Comparison of ENCODE assay signal across 9 mouse cellular contexts in genomic region chr16:85133057-85133456, GRCm38 (mm10). TPM values are rescaled to one million over a fixed set of nuclear protein-coding genes. Genes with fewer than 3 reads are reported as not detected.
DNase-seq lines count a peak whose midpoint lies in the region; ATAC-seq lines count a peak whose summit lies in the region.
"Had no signal": no experiment of that assay in that cellular context is flagged by ENCODE, and none has a peak within 500 bp of the region (broad histone marks: within the 10 kb centered on the region; RNA-seq: fewer than 3 reads in every experiment).

No protein-coding gene starts in this region.

- H3K27ac ChIP-seq in hindbrain, embryonic 15.5 days (replicated peaks): peak overlapping the region; percentile 51
- H3K27ac ChIP-seq in hindbrain, embryonic 14.5 days: no peak overlapping the region
- H3K27ac ChIP-seq in midbrain, embryonic 15.5 days: 0 out of 2 replicates have a peak overlapping the region, but pooled peaks have one; percentile 3
- H3K27ac ChIP-seq in midbrain, embryonic 14.5 days (replicated peaks; ENCODE audit: low read depth, low read length): no peak overlapping the region
- H3K27ac ChIP-seq in intestine, embryonic 14.5 days (ENCODE audit: low read depth): peak overlapping the region; percentile 86
- peak overlapping the region; percentile 89 for H3K27ac ChIP-seq in stomach, embryonic 14.5 days (ENCODE audit: low read length)
- no peak overlapping the region for H3K27ac ChIP-seq in forebrain, embryonic 13.5 days
- H3K27ac ChIP-seq: macrophage had no signal

- peaks cover 26% of the 10 kb centered on the region for H3K4me1 ChIP-seq in hindbrain, embryonic 15.5 days (replicated peaks)
- peaks cover 3% of the 10 kb centered on the region; the same call in 1 of the 2 replicates for H3K4me1 ChIP-seq in hindbrain, embryonic 14.5 days (replicated peaks; ENCODE audit: control insufficient read depth, insufficient read depth, low read length)
- H3K4me1 ChIP-seq in midbrain, embryonic 15.5 days: peaks cover 24% of the 10 kb centered on the region
- peaks cover 3% of the 10 kb centered on the region; the same call in 1 of the 2 replicates for H3K4me1 ChIP-seq in midbrain, embryonic 14.5 days (ENCODE audit: control insufficient read depth, insufficient read depth, low read length)
- H3K4me1 ChIP-seq in intestine, embryonic 14.5 days (replicated peaks; ENCODE audit: control insufficient read depth, insufficient read depth, low read length): peaks cover 27% of the 10 kb centered on the region
- peaks cover 39% of the 10 kb centered on the region for H3K4me1 ChIP-seq in stomach, embryonic 14.5 days (ENCODE audit: control insufficient read depth, insufficient read depth, low read length)
- H3K4me1 ChIP-seq in forebrain, embryonic 13.5 days: peaks cover 32% of the 10 kb centered on the region

- no peaks in the 10 kb centered on the region for H3K27me3 ChIP-seq in hindbrain, embryonic 15.5 days
- no peaks in the 10 kb centered on the region for H3K27me3 ChIP-seq in hindbrain, embryonic 14.5 days (ENCODE audit: control insufficient read depth, insufficient read depth, low read length)
- no peaks in the 10 kb centered on the region for H3K27me3 ChIP-seq in midbrain, embryonic 15.5 days (replicated peaks)
- no peaks in the 10 kb centered on the region for H3K27me3 ChIP-seq in midbrain, embryonic 14.5 days (ENCODE audit: control insufficient read depth, insufficient read depth, low read length)
- H3K27me3 ChIP-seq in intestine, embryonic 14.5 days (replicated peaks; ENCODE audit: control insufficient read depth, insufficient read depth, low read length): no peaks in the 10 kb centered on the region
- H3K27me3 ChIP-seq in stomach, embryonic 14.5 days (ENCODE audit: control insufficient read depth, insufficient read depth, low read length): no peaks in the 10 kb centered on the region
- no peaks in the 10 kb centered on the region for H3K27me3 ChIP-seq in forebrain, embryonic 13.5 days

- intact Hi-C loops in left cerebral cortex, postnatal 14 days (cut with DNase I): no loop called here

- WGBS in hindbrain, embryonic 15.5 days: 80% methylated on average over 8 of the region's 8 CpGs
- WGBS in hindbrain, embryonic 14.5 days: 87% methylated on average over 8 of the region's 8 CpGs
- WGBS in midbrain, embryonic 15.5 days: 87% methylated on average over 8 of the region's 8 CpGs
- WGBS in midbrain, embryonic 14.5 days: 90% methylated on average over 8 of the region's 8 CpGs
- WGBS in intestine, embryonic 14.5 days: 53% methylated on average over 8 of the region's 8 CpGs
- WGBS in stomach, embryonic 14.5 days: 48% methylated on average over 8 of the region's 8 CpGs
- WGBS in forebrain, embryonic 13.5 days: 87% methylated on average over 8 of the region's 8 CpGs

- DNase-seq in hindbrain, embryonic 14.5 days (ENCODE audit: low spot score): no peak
- no peak for DNase-seq in midbrain, embryonic 14.5 days
- DNase-seq in intestine, embryonic 14.5 days (ENCODE audit: low spot score): no peak
- no peak for DNase-seq in left cerebral cortex, postnatal 14 days (ENCODE audit: low spot score in 2 of 2)

- H3K9me3 ChIP-seq in hindbrain, embryonic 15.5 days: no peaks in the 10 kb centered on the region
- no peaks in the 10 kb centered on the region for H3K9me3 ChIP-seq in hindbrain, embryonic 14.5 days (ENCODE audit: control insufficient read depth, low read length)
- no peaks in the 10 kb centered on the region for H3K9me3 ChIP-seq in midbrain, embryonic 15.5 days
- H3K9me3 ChIP-seq in midbrain, embryonic 14.5 days (ENCODE audit: control insufficient read depth, low read length): no peaks in the 10 kb centered on the region
- no peaks in the 10 kb centered on the region for H3K9me3 ChIP-seq in intestine, embryonic 14.5 days (ENCODE audit: control insufficient read depth, low read length)
- no peaks in the 10 kb centered on the region for H3K9me3 ChIP-seq in stomach, embryonic 14.5 days (ENCODE audit: control insufficient read depth, low read depth, low read length)
- H3K9me3 ChIP-seq in forebrain, embryonic 13.5 days (replicated peaks): no peaks in the 10 kb centered on the region

- no peak overlapping the region for H3K4me2 ChIP-seq in hindbrain, embryonic 15.5 days
- no peak overlapping the region for H3K4me2 ChIP-seq in hindbrain, embryonic 14.5 days (replicated peaks)
- no peak overlapping the region for H3K4me2 ChIP-seq in midbrain, embryonic 15.5 days
- H3K4me2 ChIP-seq in midbrain, embryonic 14.5 days (ENCODE audit: low read length): no peak overlapping the region
- peak overlapping the region; percentile 39 for H3K4me2 ChIP-seq in intestine, embryonic 14.5 days (ENCODE audit: low read length)
- peak overlapping the region; percentile 10 for H3K4me2 ChIP-seq in stomach, embryonic 14.5 days (replicated peaks; ENCODE audit: low read depth, low read length)
- H3K4me2 ChIP-seq in forebrain, embryonic 13.5 days: no peak overlapping the region

- ATAC-seq in hindbrain, embryonic 15.5 days (ENCODE audit: low FRiP score, low read depth): no peak
- no peak for ATAC-seq in hindbrain, embryonic 14.5 days (ENCODE audit: low FRiP score)
- ATAC-seq in midbrain, embryonic 15.5 days (replicated peaks): no peak
- no peak for ATAC-seq in midbrain, embryonic 14.5 days (ENCODE audit: low FRiP score, low TSS enrichment)
- no peak for ATAC-seq in intestine, embryonic 14.5 days (replicated peaks; ENCODE audit: low FRiP score, low TSS enrichment, low read depth)
- ATAC-seq in stomach, embryonic 14.5 days (ENCODE audit: insufficient number of reproducible peaks, insufficient read depth, low FRiP score, low read depth): no peak
- no peak for ATAC-seq in forebrain, embryonic 13.5 days

- H3K36me3 ChIP-seq in hindbrain, embryonic 15.5 days: no peaks in the 10 kb centered on the region
- no peaks in the 10 kb centered on the region for H3K36me3 ChIP-seq in hindbrain, embryonic 14.5 days (replicated peaks; ENCODE audit: control insufficient read depth, insufficient read depth)
- H3K36me3 ChIP-seq in midbrain, embryonic 15.5 days (replicated peaks): no peaks in the 10 kb centered on the region
- no peaks in the 10 kb centered on the region for H3K36me3 ChIP-seq in midbrain, embryonic 14.5 days (ENCODE audit: control insufficient read depth, insufficient read depth, low read length)
- H3K36me3 ChIP-seq in intestine, embryonic 14.5 days (ENCODE audit: control insufficient read depth, insufficient read depth, low read length): no peaks in the 10 kb centered on the region
- no peaks in the 10 kb centered on the region for H3K36me3 ChIP-seq in stomach, embryonic 14.5 days (ENCODE audit: control insufficient read depth, insufficient read depth, low read length)
- H3K36me3 ChIP-seq in forebrain, embryonic 13.5 days (ENCODE audit: poor library complexity, severe bottlenecking): peaks cover 12% of the 10 kb centered on the region; the same call in 1 of the 2 replicates

- no peak overlapping the region for H3K9ac ChIP-seq in hindbrain, embryonic 15.5 days
- no peak overlapping the region for H3K9ac ChIP-seq in hindbrain, embryonic 14.5 days
- H3K9ac ChIP-seq in midbrain, embryonic 15.5 days: no peak overlapping the region
- no peak overlapping the region for H3K9ac ChIP-seq in midbrain, embryonic 14.5 days (replicated peaks; ENCODE audit: low read length)
- H3K9ac ChIP-seq in intestine, embryonic 14.5 days (ENCODE audit: low read length): no peak overlapping the region
- no peak overlapping the region for H3K9ac ChIP-seq in stomach, embryonic 14.5 days (replicated peaks; ENCODE audit: low read depth, low read length)
- no peak overlapping the region for H3K9ac ChIP-seq in forebrain, embryonic 13.5 days

- H3K4me3 ChIP-seq in hindbrain, embryonic 15.5 days: no peak overlapping the region
- no peak overlapping the region for H3K4me3 ChIP-seq in hindbrain, embryonic 14.5 days (replicated peaks; ENCODE audit: low read length)
- no peak overlapping the region for H3K4me3 ChIP-seq in midbrain, embryonic 15.5 days
- H3K4me3 ChIP-seq in midbrain, embryonic 14.5 days (replicated peaks; ENCODE audit: low read depth, low read length): no peak overlapping the region
- H3K4me3 ChIP-seq in intestine, embryonic 14.5 days (ENCODE audit: low read depth, low read length): no peak overlapping the region
- H3K4me3 ChIP-seq in stomach, embryonic 14.5 days (ENCODE audit: low read depth, low read length): no peak overlapping the region
- no peak overlapping the region for H3K4me3 ChIP-seq in forebrain, embryonic 13.5 days

RNA-seq across cellular contexts. Expression of gene App, which starts 40.5 kb away (rescaled TPM):
- polyA plus RNA-seq in hindbrain, embryonic 15.5 days (2015; fragmentation: Nextera tagmentation; extraction: Ambion mirVana): 452 and 455 TPM in 2 replicates
- 430 and 468 TPM in 2 replicates for polyA plus RNA-seq in hindbrain, embryonic 14.5 days (2014; fragmentation: Nextera tagmentation; extraction: Ambion mirVana)
- 413 and 416 TPM in 2 replicates for polyA plus RNA-seq in midbrain, embryonic 15.5 days (2015; fragmentation: Nextera tagmentation; extraction: Ambion mirVana)
- polyA plus RNA-seq in midbrain, embryonic 14.5 days (2014; fragmentation: Nextera tagmentation; extraction: Ambion mirVana): 327 and 339 TPM in 2 replicates
- polyA plus RNA-seq in intestine, embryonic 14.5 days (2014; fragmentation: Nextera tagmentation; extraction: Ambion mirVana): 123 and 132 TPM in 2 replicates
- 160 and 171 TPM in 2 replicates for polyA plus RNA-seq in stomach, embryonic 14.5 days (2014; fragmentation: Nextera tagmentation; extraction: Ambion mirVana)
- 1,000 to 10,000 TPM; 1,293 to 1,298 TPM for total RNA-seq in left cerebral cortex, postnatal 14 days (2021)
- polyA plus RNA-seq in forebrain, embryonic 13.5 days (2015; fragmentation: Nextera tagmentation; extraction: Ambion mirVana): 165 and 168 TPM in 2 replicates

Comparison
In these comparisons a context has a peak if more than half of its experiments do, and no peak if none do; other contexts are left out.
1. H3K27ac ChIP-seq: peak in hindbrain, embryonic 15.5 days (single experiment), midbrain, embryonic 15.5 days (single experiment), intestine, embryonic 14.5 days (single experiment) and stomach, embryonic 14.5 days (single experiment); none in hindbrain, embryonic 14.5 days (single experiment), midbrain, embryonic 14.5 days (single experiment) and forebrain, embryonic 13.5 days (single experiment).
2. H3K4me2 ChIP-seq: peak in intestine, embryonic 14.5 days (single experiment) and stomach, embryonic 14.5 days (single experiment); none in hindbrain, embryonic 15.5 days (single experiment), hindbrain, embryonic 14.5 days (single experiment), midbrain, embryonic 15.5 days (single experiment), midbrain, embryonic 14.5 days (single experiment) and forebrain, embryonic 13.5 days (single experiment).